Mouse (Mus musculus): ENCODE results near the gene Rsg1. TPM values are rescaled to one million over a fixed set of nuclear protein-coding genes. Genes with fewer than 3 reads are reported as not detected.

The Rsg1 gene
- polyA plus RNA-seq, 1 experiment from 2014 or later = 8.7 TPM

GRCm38 (mm10) chr4:141242651-141243241, 29.0 kb downstream of the Rsg1 start:
- ATAC-seq (replicated peaks) = no peak
- peaks cover 50% of the 10 kb centered on the region for H3K4me1 ChIP-seq
- H3K4me3 ChIP-seq = no peak overlapping the region
- H3K36me3 ChIP-seq (replicated peaks) = no peaks in the 10 kb centered on the region
- H3K9ac ChIP-seq = no peak overlapping the region
- H3K9me3 ChIP-seq = no peaks in the 10 kb centered on the region
- WGBS = 5% methylated on average over 8 of the region's 11 CpGs
- H3K27ac ChIP-seq = no peak overlapping the region
- peaks cover 73% of the 10 kb centered on the region for H3K27me3 ChIP-seq (replicated peaks)
- no peak overlapping the region for H3K4me2 ChIP-seq

- peaks cover 58% of the 10 kb centered on the region for H3K4me1 ChIP-seq
- H3K27ac ChIP-seq = no peak overlapping the region
- H3K9ac ChIP-seq = no peak overlapping the region
- no peaks in the 10 kb centered on the region for H3K9me3 ChIP-seq
- WGBS = 71% methylated on average over 5 of the region's 5 CpGs
- H3K4me2 ChIP-seq = no peak overlapping the region
- H3K27me3 ChIP-seq (replicated peaks) = peaks cover 78% of the 10 kb centered on the region
- no peak overlapping the region for H3K4me3 ChIP-seq
- no peak for ATAC-seq (replicated peaks)
- no peaks in the 10 kb centered on the region for H3K36me3 ChIP-seq (replicated peaks)
Observed at GRCm38 (mm10) chr4:141243636-141244035, 29.9 kb downstream of the Rsg1 start.

- no peak overlapping the region for H3K9ac ChIP-seq
- 0 out of 2 replicates have a peak, but pooled peaks have one; percentile 12 for ATAC-seq (replicated peaks)
- H3K4me3 ChIP-seq = no peak overlapping the region
- H3K9me3 ChIP-seq = no peaks in the 10 kb centered on the region
- H3K27me3 ChIP-seq (replicated peaks) = peaks cover 78% of the 10 kb centered on the region
- WGBS = 42% methylated on average over 5 of the region's 5 CpGs
- no peak overlapping the region for H3K4me2 ChIP-seq
- peak overlapping the region; percentile 78 for H3K27ac ChIP-seq
- peaks cover 51% of the 10 kb centered on the region for H3K4me1 ChIP-seq
- no peaks in the 10 kb centered on the region for H3K36me3 ChIP-seq (replicated peaks)
Observed at GRCm38 (mm10) chr4:141244401-141244800, 30.6 kb downstream of the Rsg1 start.

GRCm38 (mm10) chr4:141244931-141245425, 31.2 kb downstream of the Rsg1 start:
- H3K36me3 ChIP-seq (replicated peaks) = no peaks in the 10 kb centered on the region
- no peak overlapping the region for H3K9ac ChIP-seq
- no peak overlapping the region for H3K4me3 ChIP-seq
- peak; percentile 46 for ATAC-seq (replicated peaks)
- no peaks in the 10 kb centered on the region for H3K9me3 ChIP-seq
- peaks cover 45% of the 10 kb centered on the region for H3K4me1 ChIP-seq
- H3K27ac ChIP-seq = peak overlapping the region; percentile 78
- WGBS = 6% methylated on average over 9 of the region's 9 CpGs
- H3K4me2 ChIP-seq = no peak overlapping the region
- H3K27me3 ChIP-seq (replicated peaks) = peaks cover 74% of the 10 kb centered on the region

- Histone ChIP-seq H3K4me1 (peaks cover 45% of the 10 kb centered on the region), H3K27me3 (replicated peaks) (peaks cover 61% of the 10 kb centered on the region), H3K27ac (no peak overlapping the region), H3K36me3 (replicated peaks) (no peaks in the 10 kb centered on the region), H3K4me2 (peak overlapping the region; percentile 53), H3K4me3 (no peak overlapping the region), H3K9ac (no peak overlapping the region), H3K9me3 (no peaks in the 10 kb centered on the region)
- 18% methylated on average over 24 of the region's 24 CpGs for WGBS
- ATAC-seq (replicated peaks) = no peak
Observed at GRCm38 (mm10) chr4:141246089-141246997, 32.6 kb downstream of the Rsg1 start.

GRCm38 (mm10) chr4:141246998-141247350, 33.2 kb downstream of the Rsg1 start:
- H3K4me2 ChIP-seq = peak overlapping the region; percentile 53
- no peaks in the 10 kb centered on the region for H3K36me3 ChIP-seq (replicated peaks)
- no peaks in the 10 kb centered on the region for H3K9me3 ChIP-seq
- H3K4me1 ChIP-seq = peaks cover 45% of the 10 kb centered on the region
- 0 out of 2 replicates have a peak overlapping the region, but pooled peaks have one; percentile 34 for H3K4me3 ChIP-seq
- no peak overlapping the region for H3K9ac ChIP-seq
- 4% methylated on average over 17 of the region's 17 CpGs for WGBS
- no peak for ATAC-seq (replicated peaks)
- peaks cover 54% of the 10 kb centered on the region for H3K27me3 ChIP-seq (replicated peaks)
- no peak overlapping the region for H3K27ac ChIP-seq

GRCm38 (mm10) chr4:141247776-141248613, 34.2 kb downstream of the Rsg1 start:
- WGBS = 1% methylated on average over 58 of the region's 60 CpGs
- Histone ChIP-seq H3K4me3 (peak overlapping the region; percentile 34), H3K9ac (no peak overlapping the region), H3K27me3 (replicated peaks) (peaks cover 46% of the 10 kb centered on the region), H3K4me2 (peak overlapping the region; percentile 53), H3K27ac (no peak overlapping the region), H3K36me3 (replicated peaks) (no peaks in the 10 kb centered on the region), H3K4me1 (peaks cover 36% of the 10 kb centered on the region), H3K9me3 (no peaks in the 10 kb centered on the region)
- ATAC-seq (replicated peaks) = 0 out of 2 replicates have a peak, but pooled peaks have one; percentile 12

- ATAC-seq (replicated peaks) = no peak
- 11% methylated on average over 11 of the region's 11 CpGs for WGBS
- H3K9me3 ChIP-seq = no peaks in the 10 kb centered on the region
- peaks cover 46% of the 10 kb centered on the region for H3K27me3 ChIP-seq (replicated peaks)
- no peak overlapping the region for H3K27ac ChIP-seq
- peaks cover 36% of the 10 kb centered on the region for H3K4me1 ChIP-seq
- 0 out of 2 replicates have a peak overlapping the region, but pooled peaks have one; percentile 34 for H3K4me3 ChIP-seq
- H3K4me2 ChIP-seq = 0 out of 2 replicates have a peak overlapping the region, but pooled peaks have one; percentile 53
- H3K36me3 ChIP-seq (replicated peaks) = no peaks in the 10 kb centered on the region
- no peak overlapping the region for H3K9ac ChIP-seq
Observed at GRCm38 (mm10) chr4:141248614-141248978, 34.8 kb downstream of the Rsg1 start.

- H3K4me2 ChIP-seq = no peak overlapping the region
- no peak overlapping the region for H3K4me3 ChIP-seq
- H3K4me1 ChIP-seq = peaks cover 36% of the 10 kb centered on the region
- H3K9me3 ChIP-seq = no peaks in the 10 kb centered on the region
- peaks cover 46% of the 10 kb centered on the region for H3K27me3 ChIP-seq (replicated peaks)
- no peak overlapping the region for H3K9ac ChIP-seq
- whole genome bisulfite sequencing = 77% methylated on average over 11 of the region's 11 CpGs
- no peak for ATAC-seq (replicated peaks)
- H3K27ac ChIP-seq = no peak overlapping the region
- H3K36me3 ChIP-seq (replicated peaks) = no peaks in the 10 kb centered on the region
Observed at GRCm38 (mm10) chr4:141249383-141249782, 35.6 kb downstream of the Rsg1 start.

- ATAC-seq (replicated peaks) = no peak
Observed at GRCm38 (mm10) chr4:141251071-141251470, 37.3 kb downstream of the Rsg1 start.

GRCm38 (mm10) chr4:141252641-141253040, 38.9 kb downstream of the Rsg1 start:
- WGBS = 81% methylated on average over 2 of the region's 2 CpGs
- Histone ChIP-seq H3K9ac (no peak overlapping the region), H3K4me3 (no peak overlapping the region), H3K4me2 (no peak overlapping the region), H3K4me1 (peaks cover 10% of the 10 kb centered on the region), H3K9me3 (no peaks in the 10 kb centered on the region), H3K27ac (no peak overlapping the region), H3K27me3 (replicated peaks) (peaks cover 20% of the 10 kb centered on the region), H3K36me3 (replicated peaks) (no peaks in the 10 kb centered on the region)
- ATAC-seq (replicated peaks) = no peak

More at GRCm38 (mm10) chr4:141251071-141251470, 37.3 kb downstream of the Rsg1 start:
- Histone ChIP-seq H3K4me3 (no peak overlapping the region), H3K4me1 (peaks cover 26% of the 10 kb centered on the region), H3K27me3 (replicated peaks) (peaks cover 36% of the 10 kb centered on the region), H3K9ac (no peak overlapping the region), H3K4me2 (no peak overlapping the region), H3K9me3 (no peaks in the 10 kb centered on the region), H3K27ac (no peak overlapping the region), H3K36me3 (replicated peaks) (no peaks in the 10 kb centered on the region)
- WGBS = 59% methylated on average over 8 of the region's 8 CpGs

GRCm38 (mm10) chr4:141254234-141254633, 40.5 kb downstream of the Rsg1 start:
- Histone ChIP-seq H3K9me3 (no peaks in the 10 kb centered on the region), H3K4me2 (no peak overlapping the region), H3K27ac (no peak overlapping the region), H3K9ac (no peak overlapping the region), H3K36me3 (replicated peaks) (no peaks in the 10 kb centered on the region), H3K4me3 (no peak overlapping the region), H3K4me1 (no peaks in the 10 kb centered on the region), H3K27me3 (replicated peaks) (peaks cover 4% of the 10 kb centered on the region)
- ATAC-seq (replicated peaks) = no peak
- 77% methylated on average over 16 of the region's 16 CpGs for WGBS
